20 mouse cellular contexts compared by ENCODE assay signal in the genomic region with DNA sequence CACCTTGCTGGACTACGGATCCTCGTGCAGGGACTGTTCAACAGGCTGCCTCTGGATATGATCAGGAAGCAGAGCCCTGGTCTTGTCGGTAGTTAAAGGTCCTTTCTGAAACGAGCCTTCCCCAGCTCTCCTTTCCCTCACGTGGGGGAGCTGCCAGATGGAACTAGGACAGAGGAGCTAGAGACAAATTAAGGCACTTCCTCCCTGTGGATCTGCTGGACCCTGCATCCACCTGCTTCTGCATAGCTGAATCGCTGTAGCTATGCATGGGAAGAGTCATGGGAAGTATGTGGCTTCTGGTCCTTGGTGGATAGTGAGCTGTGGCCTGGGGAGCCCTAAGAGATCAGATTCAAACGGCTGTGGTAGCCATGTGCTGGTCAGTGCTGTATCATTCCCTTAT.
DNase-seq lines count a peak whose midpoint lies in the region; ATAC-seq lines count a peak whose summit lies in the region.
"Had no signal": no experiment of that assay in that cellular context is flagged by ENCODE, and none has a peak within 500 bp of the region (broad histone marks: within the 10 kb centered on the region; RNA-seq: fewer than 3 reads in every experiment).

No protein-coding gene starts in this region.

- peaks cover 21% of the 10 kb centered on the region for H3K4me1 ChIP-seq in kidney, embryonic 15.5 days
- peaks cover 94% of the 10 kb centered on the region for H3K4me1 ChIP-seq in liver, embryonic 15.5 days (replicated peaks)
- H3K4me1 ChIP-seq: forebrain, embryonic 15.5 days had no signal

- H3K4me2 ChIP-seq in kidney, embryonic 15.5 days: no peak overlapping the region
- peak overlapping the region; percentile 65 for H3K4me2 ChIP-seq in liver, embryonic 15.5 days
- H3K4me2 ChIP-seq: forebrain, embryonic 15.5 days; midbrain, embryonic 12.5 days had no signal

- no peak overlapping the region for H3K4me3 ChIP-seq in kidney, embryonic 15.5 days (replicated peaks)
- no peak overlapping the region for H3K4me3 ChIP-seq in liver, embryonic 15.5 days (replicated peaks)
- H3K4me3 ChIP-seq: embryonic facial prominence, embryonic 10.5 days; forebrain, embryonic 15.5 days; limb, embryonic 10.5 days; midbrain, embryonic 12.5 days had no signal

- ATAC-seq in kidney, embryonic 15.5 days (replicated peaks; ENCODE audit: low FRiP score): peak; percentile 61
- ATAC-seq in liver, embryonic 15.5 days (ENCODE audit: insufficient read depth): no peak
- ATAC-seq: activated CD4-positive, CD25-positive, alpha-beta regulatory T cell, adult 4 months; forebrain, embryonic 15.5 days; hindbrain, postnatal 0 days; intestine, embryonic 16.5 days; lung, postnatal 0 days had no signal

- H3K27me3 ChIP-seq in kidney, embryonic 15.5 days: no peaks in the 10 kb centered on the region
- no peaks in the 10 kb centered on the region for H3K27me3 ChIP-seq in liver, embryonic 15.5 days
- H3K27me3 ChIP-seq: forebrain, embryonic 15.5 days; midbrain, embryonic 12.5 days had no signal

- no peaks in the 10 kb centered on the region for H3K9me3 ChIP-seq in kidney, embryonic 15.5 days (replicated peaks)
- H3K9me3 ChIP-seq in liver, embryonic 15.5 days (replicated peaks): no peaks in the 10 kb centered on the region
- H3K9me3 ChIP-seq: embryonic facial prominence, embryonic 10.5 days; forebrain, embryonic 15.5 days; limb, embryonic 10.5 days; midbrain, embryonic 12.5 days had no signal

- 41% methylated on average over 7 of the region's 7 CpGs for WGBS in kidney, embryonic 15.5 days
- 59% methylated on average over 7 of the region's 7 CpGs for WGBS in liver, embryonic 15.5 days (ENCODE audit: insufficient replicate concordance)

- DNase-seq in heart, adult 11 months: peak; percentile 56
- DNase-seq in heart, adult 9 months (ENCODE audit: low spot score in 2 of 2): no peak
- DNase-seq in kidney, adult 11 months: no peak
- peak; percentile 45 for DNase-seq in brain, adult 2 months (ENCODE audit: low read depth, low spot score)
- no peak for DNase-seq in lung, postnatal 25 days (ENCODE audit: low spot score)
- DNase-seq: adrenal gland, adult 8-10 months; cerebellum, adult 8-10 months; kidney, postnatal 10 days; thymus, adult 18-20 months; thymus, postnatal 4 days had no signal

- no peak overlapping the region for H3K9ac ChIP-seq in kidney, embryonic 15.5 days
- no peak overlapping the region; the same call in 1 of the 2 replicates for H3K9ac ChIP-seq in liver, embryonic 15.5 days
- H3K9ac ChIP-seq: forebrain, embryonic 15.5 days; midbrain, embryonic 12.5 days had no signal

- 0 out of 2 replicates have a peak overlapping the region, but pooled peaks have one; percentile 6 for H3K27ac ChIP-seq in kidney, embryonic 15.5 days
- peak overlapping the region; percentile 89 for H3K27ac ChIP-seq in liver, embryonic 15.5 days (replicated peaks)
- H3K27ac ChIP-seq: embryonic facial prominence, embryonic 10.5 days; forebrain, embryonic 15.5 days; hindbrain, postnatal 0 days; limb, embryonic 10.5 days; midbrain, embryonic 12.5 days had no signal

- H3K36me3 ChIP-seq in kidney, embryonic 15.5 days: no peaks in the 10 kb centered on the region
- no peaks in the 10 kb centered on the region for H3K36me3 ChIP-seq in liver, embryonic 15.5 days (replicated peaks)
- H3K36me3 ChIP-seq: embryonic facial prominence, embryonic 10.5 days; forebrain, embryonic 15.5 days; limb, embryonic 10.5 days; midbrain, embryonic 12.5 days had no signal

Comparison
In these comparisons a context has a peak if more than half of its experiments do, and no peak if none do; other contexts are left out.
1. DNase-seq: peak in heart, adult 11 months (single experiment) and brain, adult 2 months (single experiment); none in heart, adult 9 months (0 of 2), kidney, adult 11 months (single experiment) and lung, postnatal 25 days (single experiment).